Mouse (Mus musculus) activated CD4-positive, CD25-positive, alpha-beta regulatory T cell, adult 9 weeks (primary cell): Measurements from ENCODE around the gene Gsdmc4. TPM values are rescaled to one million over a fixed set of nuclear protein-coding genes. Genes with fewer than 3 reads are reported as not detected.

Experiments
- polyA plus RNA-seq: library from polyadenylated mRNA; unstranded; fragments of 100-300 nt; shearing (Covaris generic); gene quantifications from one replicate; pipeline ENCODE4 v1.2.1, GENCODE M21; 2017

The Gsdmc4 gene
- polyA plus RNA-seq: not detected

GRCm38 (mm10) chr15:63912197-63912596 lies at the start of gene Gsdmc4:
Gsdmc4 (minus strand) TSS chr15:63912297.

GRCm38 (mm10) chr15:63878458-63878857 lies 33.6 kb downstream of the Gsdmc4 start, which contains the start of gene Gsdmc3:
Gsdmc3 (minus strand) TSS chr15:63878558.

Other genes starting within 250 kb of the Gsdmc4 start
- not detected for gene Gsdmc2, start 67.1 kb downstream of the Gsdmc4 start, polyA plus RNA-seq
- not detected for gene Gsdmc3, start 33.7 kb downstream of the Gsdmc4 start, polyA plus RNA-seq
- gene Fam49b, start 148.2 kb upstream of the Gsdmc4 start, polyA plus RNA-seq: 90.9 TPM